Mouse (Mus musculus) gastrocnemius, postnatal 25 days (tissue): ENCODE measurements around the gene Cercam. TPM values are rescaled to one million over a fixed set of nuclear protein-coding genes. Genes with fewer than 3 reads are reported as not detected.
"Not testable (repeated sequence)": the region's sequence is repeated elsewhere in the genome, so short reads cannot be mapped to it uniquely, and the experiment has no call there.

ENCODE experiments used
- DNase-seq: peaks from one replicate; pipeline ENCODE4 v3.0.0; 2022
- total RNA-seq, 2 experiments: library from RNA; stranded (reverse); gene quantifications; 1 replicate in 1 of 2; 2 replicates in 1 of 2; pipeline ENCODE4 v1.2.3; 2021

Gene Cercam
- total RNA-seq, 2 experiments from 2014 or later, result 8.5 to 10.6 TPM

GRCm38 (mm10) chr2:29853736-29854135, 15.2 kb upstream of the Cercam start:
- DNase-seq, result no peak

- no peak for DNase-seq
Observed at GRCm38 (mm10) chr2:29855585-29856210, 13.3 kb upstream of the Cercam start.

- no peak for DNase-seq
Observed at GRCm38 (mm10) chr2:29856451-29857260, 12.3 kb upstream of the Cercam start.

GRCm38 (mm10) chr2:29857341-29857740, 11.6 kb upstream of the Cercam start:
- no peak for DNase-seq

- DNase-seq, result peak; percentile 43
Observed at GRCm38 (mm10) chr2:29857967-29858366, 11.0 kb upstream of the Cercam start.

- no peak for DNase-seq
Observed at GRCm38 (mm10) chr2:29858748-29859473, 10.1 kb upstream of the Cercam start.

GRCm38 (mm10) chr2:29865125-29865524, 3.8 kb upstream of the Cercam start:
- no peak for DNase-seq

- DNase-seq, result peak; percentile 61
Observed at GRCm38 (mm10) chr2:29869646-29870451, 885 bp downstream of the Cercam start.

- DNase-seq, result no peak
Observed at GRCm38 (mm10) chr2:29872581-29873295, 3.8 kb downstream of the Cercam start.

- no peak for DNase-seq
Observed at GRCm38 (mm10) chr2:29873801-29874200, 4.8 kb downstream of the Cercam start.

- no peak for DNase-seq
Observed at GRCm38 (mm10) chr2:29878061-29878460, 9.1 kb downstream of the Cercam start.

- DNase-seq, result no peak
Observed at GRCm38 (mm10) chr2:29879191-29879590, 10.2 kb downstream of the Cercam start.

- DNase-seq, result no peak
Observed at GRCm38 (mm10) chr2:29879964-29880830, 11.2 kb downstream of the Cercam start.

GRCm38 (mm10) chr2:29886659-29887292, 17.8 kb downstream of the Cercam start:
- DNase-seq, result not testable (repeated sequence)

GRCm38 (mm10) chr2:29889066-29889944, 20.3 kb downstream of the Cercam start, which contains the start of gene Odf2:
Odf2 (plus strand) TSS chr2:29889221.
- DNase-seq, result peak; percentile 99

GRCm38 (mm10) chr2:29889991-29890833, 21.2 kb downstream of the Cercam start:
- peak; percentile 84 for DNase-seq

GRCm38 (mm10) chr2:29891773-29892172, 22.8 kb downstream of the Cercam start:
- no peak for DNase-seq

- DNase-seq, result no peak
Observed at GRCm38 (mm10) chr2:29896071-29896470, 27.1 kb downstream of the Cercam start.
